Mouse (Mus musculus) heart, embryonic 12.5 days (tissue): Measurements from ENCODE around the gene Styxl1. TPM values are rescaled to one million over a fixed set of nuclear protein-coding genes. Genes with fewer than 3 reads are reported as not detected.

ENCODE experiments used
- ATAC-seq: fragments of 200-750 bp; cut with Nextera tagmentation; 2 replicates; pipeline ENCODE4 v1.8.0; 2017; ENCODE audit warnings: moderate TSS enrichment, moderate library complexity; ENCODE audit not compliant: insufficient number of reproducible peaks, low FRiP score
- H3K27ac ChIP-seq: fragments of 300-500 bp; sonication (generic); 2 replicates; pipeline ENCODE4 v1.5.1; 2016; ENCODE audit warnings: mild to moderate bottlenecking, moderate library complexity; ENCODE audit not compliant: poor library complexity, severe bottlenecking
- H3K27me3 ChIP-seq: fragments of 300-500 bp; sonication (generic); replicated peaks from 2 replicates; pipeline ENCODE4 v1.6.1; 2016; ENCODE audit warnings: mild to moderate bottlenecking, moderate library complexity
- H3K36me3 ChIP-seq: fragments of 300-500 bp; sonication (generic); 2 replicates; pipeline ENCODE4 v1.6.1; 2016; ENCODE audit warnings: mild to moderate bottlenecking, moderate library complexity
- H3K4me1 ChIP-seq: fragments of 300-500 bp; sonication (generic); replicated peaks from 2 replicates; pipeline ENCODE4 v1.6.1; 2016; ENCODE audit warnings: mild to moderate bottlenecking
- H3K4me2 ChIP-seq: fragments of 300-500 bp; sonication (generic); 2 replicates; pipeline ENCODE4 v1.6.1; 2016; ENCODE audit warnings: mild to moderate bottlenecking, moderate library complexity
- H3K4me3 ChIP-seq: fragments of 300-500 bp; sonication (generic); 2 replicates; pipeline ENCODE4 v1.5.1; 2016; ENCODE audit warnings: mild to moderate bottlenecking
- H3K9ac ChIP-seq: fragments of 300-500 bp; sonication (generic); 2 replicates; pipeline ENCODE4 v1.6.1; 2016; ENCODE audit warnings: mild to moderate bottlenecking, moderate library complexity
- H3K9me3 ChIP-seq: fragments of 300-500 bp; sonication (generic); replicated peaks from 2 replicates; pipeline ENCODE4 v1.6.1; 2016; ENCODE audit warnings: mild to moderate bottlenecking, moderate library complexity
- WGBS: fragments of 180-500 bp; shearing (Covaris S2); methylation state at CpG from one replicate; pipeline ENCODE4 v1.1.7; 2016; 5-methylcytosine and 5-hydroxymethylcytosine counted together
- polyA plus RNA-seq: library from polyadenylated mRNA; unstranded; fragments of >200 nt; fragmentation: Nextera tagmentation; extraction: Ambion mirVana; gene quantifications from 2 replicates; pipeline ENCODE4 v1.2.1, GENCODE M21; 2016

The Styxl1 gene
- polyA plus RNA-seq, 1 experiment from 2014 or later = not detected

GRCm38 (mm10) chr5:135802641-135803040 is 24.5 kb upstream of the Styxl1 start:
- peaks cover 12% of the 10 kb centered on the region for H3K4me1 ChIP-seq
- H3K9me3 ChIP-seq = 0 out of 2 replicates have a peak, but pooled peaks cover 4% of the 10 kb centered on the region
- no peak overlapping the region for H3K9ac ChIP-seq
- no peak for ATAC-seq
- H3K27ac ChIP-seq = no peak overlapping the region
- H3K4me2 ChIP-seq = no peak overlapping the region
- no peaks in the 10 kb centered on the region for H3K36me3 ChIP-seq
- WGBS = 83% methylated on average over 8 of the region's 8 CpGs
- no peak overlapping the region for H3K4me3 ChIP-seq
- H3K27me3 ChIP-seq = 0 out of 2 replicates have a peak, but pooled peaks cover 4% of the 10 kb centered on the region

- Histone ChIP-seq H3K27ac (no peak overlapping the region), H3K9ac (peak overlapping the region; percentile 45; the same call in 1 of the 2 replicates), H3K36me3 (no peaks in the 10 kb centered on the region), H3K27me3 (0 out of 2 replicates have a peak, but pooled peaks cover 4% of the 10 kb centered on the region), H3K9me3 (0 out of 2 replicates have a peak, but pooled peaks cover 4% of the 10 kb centered on the region), H3K4me2 (peak overlapping the region; percentile 28), H3K4me3 (no peak overlapping the region), H3K4me1 (peaks cover 12% of the 10 kb centered on the region)
- no peak for ATAC-seq
- 4% methylated on average over 6 of the region's 6 CpGs for WGBS
Observed at GRCm38 (mm10) chr5:135800927-135801326, 22.7 kb upstream of the Styxl1 start.

- WGBS = 41% methylated on average over 4 of the region's 4 CpGs
- no peak overlapping the region for H3K9ac ChIP-seq
- H3K4me2 ChIP-seq = no peak overlapping the region
Observed at GRCm38 (mm10) chr5:135799746-135800145, 21.6 kb upstream of the Styxl1 start.

GRCm38 (mm10) chr5:135794859-135795181 is 16.6 kb upstream of the Styxl1 start:
- Histone ChIP-seq H3K36me3 (peaks cover 24% of the 10 kb centered on the region), H3K9me3 (no peaks in the 10 kb centered on the region), H3K27ac (peak overlapping the region; percentile 69), H3K9ac (peak overlapping the region; percentile 53), H3K4me2 (peak overlapping the region; percentile 64), H3K27me3 (no peaks in the 10 kb centered on the region), H3K4me3 (peak overlapping the region; percentile 32), H3K4me1 (peaks cover 10% of the 10 kb centered on the region)
- WGBS = 8% methylated on average over 5 of the region's 5 CpGs
- peak; percentile 65; the same call in 1 of the 2 replicates for ATAC-seq

More at GRCm38 (mm10) chr5:135799746-135800145, 21.6 kb upstream of the Styxl1 start:
- H3K27me3 ChIP-seq = 0 out of 2 replicates have a peak, but pooled peaks cover 4% of the 10 kb centered on the region
- no peak for ATAC-seq
- H3K4me3 ChIP-seq = no peak overlapping the region
- H3K27ac ChIP-seq = no peak overlapping the region
- H3K4me1 ChIP-seq = peaks cover 17% of the 10 kb centered on the region
- H3K36me3 ChIP-seq = no peaks in the 10 kb centered on the region
- 0 out of 2 replicates have a peak, but pooled peaks cover 4% of the 10 kb centered on the region for H3K9me3 ChIP-seq

- 10% methylated on average over 20 of the region's 20 CpGs for WGBS
- Histone ChIP-seq H3K4me2 (peak overlapping the region; percentile 64), H3K27ac (peak overlapping the region; percentile 69), H3K9ac (peak overlapping the region; percentile 53; the same call in 1 of the 2 replicates), H3K36me3 (peaks cover 30% of the 10 kb centered on the region), H3K4me1 (peaks cover 10% of the 10 kb centered on the region), H3K4me3 (peak overlapping the region; percentile 32), H3K9me3 (no peaks in the 10 kb centered on the region), H3K27me3 (no peaks in the 10 kb centered on the region)
- peak; percentile 83 for ATAC-seq
Observed at GRCm38 (mm10) chr5:135793996-135794858, 16.0 kb upstream of the Styxl1 start.

GRCm38 (mm10) chr5:135782901-135783300 is 4.7 kb upstream of the Styxl1 start:
- no peak overlapping the region for H3K9ac ChIP-seq
- no peaks in the 10 kb centered on the region for H3K27me3 ChIP-seq
- peaks cover 75% of the 10 kb centered on the region for H3K36me3 ChIP-seq
- no peak for ATAC-seq
- H3K4me1 ChIP-seq = peaks cover 22% of the 10 kb centered on the region
- H3K27ac ChIP-seq = no peak overlapping the region
- H3K4me3 ChIP-seq = no peak overlapping the region
- H3K9me3 ChIP-seq = no peaks in the 10 kb centered on the region
- 80% methylated on average over 4 of the region's 4 CpGs for WGBS
- H3K4me2 ChIP-seq = no peak overlapping the region

- H3K4me1 ChIP-seq = peaks cover 27% of the 10 kb centered on the region
- peak overlapping the region; percentile 81 for H3K4me2 ChIP-seq
- H3K9ac ChIP-seq = peak overlapping the region; percentile 68; the same call in 1 of the 2 replicates
- no peaks in the 10 kb centered on the region for H3K27me3 ChIP-seq
- peaks cover 49% of the 10 kb centered on the region for H3K36me3 ChIP-seq
- whole genome bisulfite sequencing = 80% methylated on average over 8 of the region's 8 CpGs
- no peaks in the 10 kb centered on the region for H3K9me3 ChIP-seq
- H3K27ac ChIP-seq = no peak overlapping the region
- ATAC-seq = no peak
- H3K4me3 ChIP-seq = peak overlapping the region; percentile 97
Observed at GRCm38 (mm10) chr5:135780331-135780730, 2.1 kb upstream of the Styxl1 start.

- WGBS = under 1% methylated on average over 70 of the region's 70 CpGs
- peak; percentile 98 for ATAC-seq
Observed at GRCm38 (mm10) chr5:135778471-135779445, 573 bp upstream of the Styxl1 start, which contains the start of gene Mdh2. Gene Mdh2, plus strand, starts transcription at chr5:135778480.

GRCm38 (mm10) chr5:135776546-135776945 is 1.6 kb downstream of the Styxl1 start:
- no peak overlapping the region for H3K27ac ChIP-seq
- H3K4me2 ChIP-seq = no peak overlapping the region
- no peak for ATAC-seq
- H3K9ac ChIP-seq = no peak overlapping the region
- H3K4me1 ChIP-seq = peaks cover 23% of the 10 kb centered on the region
- no peaks in the 10 kb centered on the region for H3K9me3 ChIP-seq
- no peak overlapping the region for H3K4me3 ChIP-seq
- 88% methylated on average over 4 of the region's 4 CpGs for WGBS
- H3K27me3 ChIP-seq = no peaks in the 10 kb centered on the region
- peaks cover 13% of the 10 kb centered on the region for H3K36me3 ChIP-seq

More at GRCm38 (mm10) chr5:135778471-135779445, 573 bp upstream of the Styxl1 start, which contains the start of gene Mdh2:
- H3K9ac ChIP-seq = peak within 1 kb of the TSS; percentile 97
- H3K27me3 ChIP-seq = no peaks in the 10 kb centered on the region
- peak within 1 kb of the TSS; percentile 99 for H3K27ac ChIP-seq
- peaks cover 33% of the 10 kb centered on the region for H3K36me3 ChIP-seq
- H3K4me2 ChIP-seq = peak within 1 kb of the TSS; percentile 81
- H3K4me3 ChIP-seq = peak within 1 kb of the TSS; percentile 97
- peaks cover 27% of the 10 kb centered on the region for H3K4me1 ChIP-seq
- H3K9me3 ChIP-seq = no peaks in the 10 kb centered on the region

- WGBS = 29% methylated on average over 3 of the region's 3 CpGs
- H3K4me3 ChIP-seq = no peak overlapping the region
- no peaks in the 10 kb centered on the region for H3K36me3 ChIP-seq
- H3K4me1 ChIP-seq = 0 out of 2 replicates have a peak, but pooled peaks cover 2% of the 10 kb centered on the region
- no peak for ATAC-seq
- H3K9me3 ChIP-seq = no peaks in the 10 kb centered on the region
- H3K9ac ChIP-seq = no peak overlapping the region
- H3K27ac ChIP-seq = no peak overlapping the region
- no peak overlapping the region for H3K4me2 ChIP-seq
- peaks cover 4% of the 10 kb centered on the region; the same call in 1 of the 2 replicates for H3K27me3 ChIP-seq
Observed at GRCm38 (mm10) chr5:135772519-135772918, 5.7 kb downstream of the Styxl1 start.
